Mouse (Mus musculus) hindbrain, embryonic 14.5 days (tissue): ENCODE data around the gene Cacna1c. TPM values are rescaled to one million over a fixed set of nuclear protein-coding genes. Genes with fewer than 3 reads are reported as not detected.

Source experiments
- ATAC-seq: fragments of 200-750 bp; cut with Nextera tagmentation; 2 replicates; pipeline ENCODE4 v1.8.0; 2017; ENCODE audit warnings: moderate number of reproducible peaks, mild to moderate bottlenecking, moderate TSS enrichment, moderate library complexity; ENCODE audit not compliant: low FRiP score
- DNase-seq: peaks from one replicate; pipeline ENCODE4 v3.0.0-alpha.2; 2015; ENCODE audit warnings: low spot score
- H3K27ac ChIP-seq: fragments of 300-500 bp; sonication (generic); 2 replicates; pipeline ENCODE4 v1.5.1; 2014; ENCODE audit warnings: mild to moderate bottlenecking, moderate library complexity
- H3K27me3 ChIP-seq: fragments of 300-500 bp; sonication (generic); 2 replicates; pipeline ENCODE4 v1.6.1; 2014; ENCODE audit warnings: mild to moderate bottlenecking, low read length, mixed read lengths; ENCODE audit not compliant: control insufficient read depth, insufficient read depth
- H3K36me3 ChIP-seq: fragments of 300-500 bp; sonication (generic); replicated peaks from 2 replicates; pipeline ENCODE4 v1.6.1; 2014; ENCODE audit not compliant: control insufficient read depth, insufficient read depth
- H3K4me1 ChIP-seq: fragments of 300-500 bp; sonication (generic); replicated peaks from 2 replicates; pipeline ENCODE4 v1.6.1; 2014; ENCODE audit warnings: antibody characterized with exemption, low read length, mixed read lengths; ENCODE audit not compliant: control insufficient read depth, insufficient read depth
- H3K4me2 ChIP-seq: fragments of 300-500 bp; sonication (generic); replicated peaks from 2 replicates; pipeline ENCODE4 v1.6.1; 2014; ENCODE audit warnings: mild to moderate bottlenecking, moderate library complexity
- H3K4me3 ChIP-seq: fragments of 300-500 bp; sonication (generic); replicated peaks from 2 replicates; pipeline ENCODE4 v1.5.1; 2014; ENCODE audit warnings: mild to moderate bottlenecking, low read length
- H3K9ac ChIP-seq: fragments of 300-500 bp; sonication (generic); 2 replicates; pipeline ENCODE4 v1.6.1; 2014
- H3K9me3 ChIP-seq: fragments of 300-500 bp; sonication (generic); 2 replicates; pipeline ENCODE4 v1.6.1; 2016; ENCODE audit warnings: low read length; ENCODE audit not compliant: control insufficient read depth
- WGBS: fragments of 180-500 bp; shearing (Covaris S2); extraction: QIAGEN DNeasy Blood & Tissue Kit; methylation state at CpG from one replicate; pipeline ENCODE4 v1.1.7; 2014; 5-methylcytosine and 5-hydroxymethylcytosine counted together
- polyA plus RNA-seq: library from polyadenylated mRNA; unstranded; fragments of >200 nt; fragmentation: Nextera tagmentation; extraction: Ambion mirVana; gene quantifications from 2 replicates; pipeline ENCODE4 v1.2.1, GENCODE M21; 2014

Gene Cacna1c
- polyA plus RNA-seq, 1 experiment from 2014 or later: 10.1 TPM

GRCm38 (mm10) chr6:119180188-119180587 is 16.0 kb downstream of the Cacna1c start:
- Histone ChIP-seq H3K27me3 (no peaks in the 10 kb centered on the region), H3K27ac (no peak overlapping the region), H3K36me3 (peaks cover 24% of the 10 kb centered on the region), H3K4me3 (no peak overlapping the region), H3K4me1 (peaks cover 17% of the 10 kb centered on the region), H3K9me3 (no peaks in the 10 kb centered on the region), H3K4me2 (no peak overlapping the region), H3K9ac (no peak overlapping the region)
- 95% methylated on average over 2 of the region's 2 CpGs for WGBS
- ATAC-seq (no peak), DNase-seq (no peak)

- Histone ChIP-seq H3K4me1 (peaks cover 17% of the 10 kb centered on the region), H3K27me3 (no peaks in the 10 kb centered on the region), H3K4me2 (peak overlapping the region; percentile 73; the same call in 1 of the 2 replicates), H3K9me3 (no peaks in the 10 kb centered on the region), H3K4me3 (no peak overlapping the region), H3K9ac (no peak overlapping the region), H3K36me3 (peaks cover 11% of the 10 kb centered on the region), H3K27ac (no peak overlapping the region)
- 55% methylated on average over 8 of the region's 8 CpGs for WGBS
- DNase-seq (no peak), ATAC-seq (no peak)
These were observed 19.1 kb downstream of the Cacna1c start for GRCm38 (mm10) chr6:119177101-119177500.

GRCm38 (mm10) chr6:119176103-119176502 is 20.1 kb downstream of the Cacna1c start:
- no peak for ATAC-seq
- Histone ChIP-seq H3K27ac (no peak overlapping the region), H3K4me2 (peak overlapping the region; percentile 73), H3K36me3 (peaks cover 11% of the 10 kb centered on the region), H3K4me1 (peaks cover 17% of the 10 kb centered on the region), H3K4me3 (peak overlapping the region; percentile 84), H3K27me3 (no peaks in the 10 kb centered on the region), H3K9ac (peak overlapping the region; percentile 89), H3K9me3 (no peaks in the 10 kb centered on the region)
- DNase-seq: no peak
- 71% methylated on average over 7 of the region's 7 CpGs for WGBS

- peak; percentile 92 for DNase-seq
- peak; percentile 95 for ATAC-seq
- H3K36me3 ChIP-seq: peaks cover 10% of the 10 kb centered on the region
- WGBS: under 1% methylated on average over 56 of the region's 65 CpGs
- peak within 1 kb of the TSS; percentile 89 for H3K9ac ChIP-seq
- H3K4me1 ChIP-seq: peaks cover 17% of the 10 kb centered on the region
- H3K4me3 ChIP-seq: peak within 1 kb of the TSS; percentile 84
- peak within 1 kb of the TSS; percentile 73 for H3K4me2 ChIP-seq
- no peaks in the 10 kb centered on the region for H3K9me3 ChIP-seq
- peak within 1 kb of the TSS; percentile 94 for H3K27ac ChIP-seq
- no peaks in the 10 kb centered on the region for H3K27me3 ChIP-seq
These were observed 21.0 kb downstream of the Cacna1c start, which contains the start of gene Dcp1b for GRCm38 (mm10) chr6:119175078-119175853. TSS of gene Dcp1b (plus strand) at chr6:119175253.

GRCm38 (mm10) chr6:119174307-119175074 is 21.7 kb downstream of the Cacna1c start:
- peaks cover 17% of the 10 kb centered on the region for H3K4me1 ChIP-seq
- peak overlapping the region; percentile 46 for H3K4me2 ChIP-seq
- no peak for ATAC-seq
- peak overlapping the region; percentile 84 for H3K4me3 ChIP-seq
- 0 out of 2 replicates have a peak, but pooled peaks cover 2% of the 10 kb centered on the region for H3K36me3 ChIP-seq
- DNase-seq: no peak
- H3K27ac ChIP-seq: peak overlapping the region; percentile 94; the same call in 1 of the 2 replicates
- H3K9me3 ChIP-seq: no peaks in the 10 kb centered on the region
- WGBS: 52% methylated on average over 12 of the region's 12 CpGs
- peak overlapping the region; percentile 43; the same call in 1 of the 2 replicates for H3K9ac ChIP-seq
- no peaks in the 10 kb centered on the region for H3K27me3 ChIP-seq

DNA sequence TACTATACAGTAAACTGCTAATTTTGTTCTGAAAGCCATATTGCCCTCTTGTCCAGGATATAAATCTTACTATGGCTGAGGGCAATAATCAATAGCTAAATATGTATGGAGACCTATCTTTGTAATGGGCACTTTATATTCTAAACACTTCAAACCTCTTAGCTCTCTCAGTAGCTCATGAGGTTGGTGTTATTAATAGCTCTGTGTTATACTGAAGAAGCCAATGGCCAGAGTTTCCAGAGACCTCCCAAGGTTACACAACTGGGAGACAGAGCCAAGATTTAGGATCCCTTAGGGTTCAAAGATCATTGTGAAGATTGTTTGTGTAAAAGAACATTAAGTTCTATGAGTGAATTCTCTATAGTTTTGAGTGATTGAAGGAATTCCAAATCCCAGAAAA is 30.5 kb downstream of the Cacna1c start:
- no peaks in the 10 kb centered on the region for H3K4me1 ChIP-seq
- no peaks in the 10 kb centered on the region for H3K36me3 ChIP-seq
- H3K27ac ChIP-seq: no peak overlapping the region
- no peak overlapping the region for H3K9ac ChIP-seq
- no peaks in the 10 kb centered on the region for H3K9me3 ChIP-seq
- H3K4me2 ChIP-seq: no peak overlapping the region
- no peaks in the 10 kb centered on the region for H3K27me3 ChIP-seq
- H3K4me3 ChIP-seq: no peak overlapping the region
- no peak for DNase-seq
- ATAC-seq: no peak

DNA sequence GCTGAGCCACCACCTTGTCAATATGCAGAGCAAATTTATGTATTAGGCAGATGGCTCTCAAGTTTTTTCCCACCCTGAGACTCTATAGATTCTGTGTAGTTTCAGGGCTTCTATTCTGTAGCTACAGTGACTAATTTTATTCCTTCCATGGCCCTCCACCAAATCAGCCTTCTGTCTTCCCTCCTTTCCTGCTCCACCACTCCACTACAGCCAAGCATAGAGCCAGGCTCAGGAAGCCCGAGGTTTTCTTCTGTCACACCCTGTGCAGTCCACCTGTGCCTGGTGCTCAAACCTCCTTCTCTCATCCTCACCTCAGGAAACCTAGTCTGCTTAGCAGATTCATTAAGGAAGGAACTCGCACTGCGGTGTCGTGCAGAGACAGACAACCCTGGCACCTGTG is 51.1 kb downstream of the Cacna1c start:
- Histone ChIP-seq H3K9ac (no peak overlapping the region), H3K4me2 (no peak overlapping the region), H3K36me3 (no peaks in the 10 kb centered on the region), H3K27me3 (no peaks in the 10 kb centered on the region), H3K27ac (no peak overlapping the region), H3K9me3 (no peaks in the 10 kb centered on the region), H3K4me1 (no peaks in the 10 kb centered on the region), H3K4me3 (no peak overlapping the region)
- WGBS: 73% methylated on average over 4 of the region's 4 CpGs
- DNase-seq (no peak), ATAC-seq (no peak)

DNA sequence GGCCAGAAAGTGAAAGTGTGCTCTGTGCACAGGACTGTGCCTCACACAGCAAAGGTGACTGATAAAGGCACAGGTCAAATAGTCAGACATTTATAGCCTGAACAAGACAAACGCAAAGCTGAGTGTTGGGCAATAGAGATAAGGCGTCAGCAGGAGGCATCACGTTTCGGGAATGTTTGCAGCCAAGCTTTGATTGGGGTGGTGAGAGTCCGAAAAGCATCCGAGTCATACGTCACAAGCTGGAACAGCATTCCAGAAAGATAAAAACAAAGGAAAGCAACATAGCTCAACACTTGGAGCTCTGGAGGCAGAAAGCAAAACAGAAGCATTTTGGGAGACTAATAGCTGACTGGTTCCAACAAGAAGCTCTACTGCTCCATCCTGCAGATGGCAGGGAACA is 56.7 kb downstream of the Cacna1c start:
- Histone ChIP-seq H3K27me3 (no peaks in the 10 kb centered on the region), H3K27ac (no peak overlapping the region), H3K4me3 (no peak overlapping the region), H3K4me2 (no peak overlapping the region), H3K9me3 (no peaks in the 10 kb centered on the region), H3K36me3 (no peaks in the 10 kb centered on the region), H3K4me1 (no peaks in the 10 kb centered on the region), H3K9ac (no peak overlapping the region)
- no peak for DNase-seq
- no peak for ATAC-seq
- 86% methylated on average over 7 of the region's 7 CpGs for WGBS

- no peak for ATAC-seq
- H3K4me2 ChIP-seq: no peak overlapping the region
- WGBS: 89% methylated on average over 10 of the region's 10 CpGs
- H3K36me3 ChIP-seq: no peaks in the 10 kb centered on the region
- no peaks in the 10 kb centered on the region for H3K9me3 ChIP-seq
- H3K4me1 ChIP-seq: no peaks in the 10 kb centered on the region
- H3K27ac ChIP-seq: no peak overlapping the region
- no peak overlapping the region for H3K4me3 ChIP-seq
- H3K27me3 ChIP-seq: no peaks in the 10 kb centered on the region
- no peak for DNase-seq
- H3K9ac ChIP-seq: no peak overlapping the region
These were observed 58.5 kb downstream of the Cacna1c start for GRCm38 (mm10) chr6:119137768-119138167.
